Mouse (Mus musculus): ENCODE measurements around the gene Zfp46. TPM values are rescaled to one million over a fixed set of nuclear protein-coding genes. Genes with fewer than 3 reads are reported as not detected.

The Zfp46 gene
- total RNA-seq, 1 experiment from 2014 or later = 9.5 TPM

DNA sequence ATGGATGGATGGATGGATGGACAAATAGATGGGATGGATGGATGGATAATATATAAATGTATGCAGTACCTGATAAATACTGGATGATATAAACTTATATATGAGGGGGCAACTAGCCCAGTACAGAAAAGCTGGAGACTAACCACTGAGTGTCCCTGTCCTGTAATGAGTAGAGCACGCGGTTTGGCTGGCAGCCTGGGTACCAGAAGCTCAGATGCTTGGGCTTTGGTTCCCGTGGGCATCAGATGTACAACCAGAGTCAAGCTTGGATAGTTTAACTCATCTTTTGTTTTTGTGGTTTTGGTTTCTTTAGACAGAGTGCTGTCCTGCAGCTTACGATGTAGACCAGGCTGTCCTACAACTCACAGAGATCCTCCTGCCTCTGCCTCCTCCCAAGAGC, 20.9 kb upstream of the Zfp46 start:
- ATAC-seq (replicated peaks; ENCODE audit: low read depth, poor library complexity, severe bottlenecking) = no peak

DNA sequence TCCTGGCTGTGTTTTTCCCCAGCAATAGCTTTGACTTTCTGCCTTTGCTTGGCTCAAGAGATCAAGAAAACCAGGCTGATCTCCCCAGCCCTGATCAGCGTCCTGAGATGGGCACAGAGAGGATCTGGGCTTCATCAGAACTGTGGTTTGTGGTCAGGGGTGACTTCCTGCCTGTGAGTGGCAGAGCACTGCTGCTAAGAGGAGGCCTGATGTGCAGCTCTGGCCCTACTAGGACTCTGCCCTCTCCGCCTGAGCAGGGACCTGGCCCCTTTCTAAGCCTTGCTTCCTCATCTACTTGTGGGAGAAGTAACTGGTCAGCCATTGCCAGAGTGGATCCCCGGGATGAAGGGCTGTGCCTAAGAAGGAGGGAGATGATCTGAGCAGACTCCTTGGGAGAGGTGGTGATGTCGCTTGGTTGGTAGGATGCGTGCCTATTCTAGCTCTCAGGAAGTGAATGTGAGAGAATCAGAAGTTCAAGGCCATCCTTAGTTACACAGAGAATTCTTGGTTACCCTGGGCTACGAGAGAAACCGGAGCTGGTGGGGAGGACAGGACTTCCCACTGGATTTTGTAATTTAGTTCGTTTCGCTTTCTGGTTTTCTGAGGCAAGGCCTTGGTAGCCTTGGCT, 17.7 kb upstream of the Zfp46 start:
- ATAC-seq (replicated peaks; ENCODE audit: low read depth, poor library complexity, severe bottlenecking) = peak; percentile 99

DNA sequence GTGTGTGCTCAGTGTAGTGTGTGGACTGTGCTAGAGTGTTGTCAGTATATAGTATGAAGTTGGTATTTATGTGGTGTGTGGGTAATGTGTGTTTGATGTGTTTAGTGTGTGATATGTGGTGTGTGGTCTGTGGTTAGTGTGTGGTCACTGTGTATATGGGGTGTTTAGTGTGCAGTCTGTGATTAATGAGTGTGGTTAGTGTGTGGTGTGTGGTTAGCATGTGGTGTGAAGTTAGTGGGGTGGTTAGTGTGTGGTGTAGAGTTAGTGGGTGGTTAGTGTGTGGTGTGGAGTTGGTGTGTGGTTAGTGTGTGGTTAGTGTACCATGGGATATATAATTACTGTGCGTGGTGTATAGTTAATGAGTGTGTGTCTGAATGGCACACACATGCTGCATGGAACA, 15.6 kb upstream of the Zfp46 start:
- peak; percentile 30 for ATAC-seq (replicated peaks; ENCODE audit: low read depth, poor library complexity, severe bottlenecking)

DNA sequence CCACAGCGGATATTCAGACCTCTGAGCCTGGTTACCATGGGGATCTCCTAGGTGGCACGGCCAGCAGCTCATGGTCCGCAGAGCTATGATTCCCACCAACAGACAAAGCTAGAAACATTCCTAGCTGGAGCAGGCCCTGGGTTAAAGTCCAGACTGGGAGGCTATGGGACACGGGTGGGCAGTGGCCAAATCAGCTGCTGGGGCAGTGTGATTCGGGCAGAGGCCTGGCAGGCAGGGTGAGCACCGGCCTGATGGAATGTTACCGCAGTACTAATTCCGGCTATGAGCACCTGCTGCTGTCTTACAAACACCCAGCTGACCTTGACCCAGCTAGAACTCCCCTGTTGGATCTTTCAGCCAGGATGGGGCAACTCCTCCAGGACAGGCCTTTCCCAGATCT, 13.8 kb upstream of the Zfp46 start:
- no peak for ATAC-seq (replicated peaks; ENCODE audit: low read depth, poor library complexity, severe bottlenecking)

DNA sequence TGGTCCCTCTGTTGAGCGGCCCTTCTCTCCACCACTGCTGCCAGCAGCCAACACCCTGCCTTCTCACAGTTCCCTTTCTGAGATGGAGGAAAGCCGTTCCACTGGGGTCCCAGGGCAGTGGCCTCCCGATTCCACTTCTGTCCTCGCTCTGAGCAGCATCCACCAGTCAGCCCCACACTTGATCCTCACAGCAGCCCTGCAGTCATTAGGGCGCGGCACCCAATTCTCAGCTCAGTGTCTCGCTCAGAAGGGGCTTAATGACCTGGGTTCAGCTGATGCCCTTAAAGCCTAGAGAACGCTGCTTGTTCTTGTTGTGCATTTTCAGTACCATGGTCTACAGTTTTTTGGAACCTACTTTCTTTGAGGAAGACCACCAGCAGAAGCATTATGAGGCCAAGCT, 3.4 kb upstream of the Zfp46 start:
- ATAC-seq (replicated peaks; ENCODE audit: low read depth, poor library complexity, severe bottlenecking) = no peak

DNA sequence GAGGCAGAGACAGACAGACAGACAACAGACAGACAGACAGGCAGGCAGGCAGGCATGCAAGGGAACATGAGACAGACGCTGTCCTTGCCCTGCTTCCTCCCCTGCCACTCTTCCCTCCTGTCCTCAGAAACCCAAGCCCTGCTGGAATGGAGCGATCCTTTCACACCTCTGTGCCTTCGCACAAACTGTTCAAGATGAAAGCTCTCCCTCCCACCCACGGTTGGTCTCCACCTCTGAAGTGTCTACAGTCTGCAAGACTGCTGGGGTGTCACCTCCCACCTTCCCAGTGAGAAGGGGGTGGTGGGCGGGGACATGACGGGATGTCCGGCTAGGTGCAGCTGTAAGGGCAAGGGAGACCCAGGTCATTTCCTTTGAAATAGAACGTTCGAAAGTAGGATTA, 2.9 kb upstream of the Zfp46 start:
- ATAC-seq (replicated peaks; ENCODE audit: low read depth, poor library complexity, severe bottlenecking) = no peak

DNA sequence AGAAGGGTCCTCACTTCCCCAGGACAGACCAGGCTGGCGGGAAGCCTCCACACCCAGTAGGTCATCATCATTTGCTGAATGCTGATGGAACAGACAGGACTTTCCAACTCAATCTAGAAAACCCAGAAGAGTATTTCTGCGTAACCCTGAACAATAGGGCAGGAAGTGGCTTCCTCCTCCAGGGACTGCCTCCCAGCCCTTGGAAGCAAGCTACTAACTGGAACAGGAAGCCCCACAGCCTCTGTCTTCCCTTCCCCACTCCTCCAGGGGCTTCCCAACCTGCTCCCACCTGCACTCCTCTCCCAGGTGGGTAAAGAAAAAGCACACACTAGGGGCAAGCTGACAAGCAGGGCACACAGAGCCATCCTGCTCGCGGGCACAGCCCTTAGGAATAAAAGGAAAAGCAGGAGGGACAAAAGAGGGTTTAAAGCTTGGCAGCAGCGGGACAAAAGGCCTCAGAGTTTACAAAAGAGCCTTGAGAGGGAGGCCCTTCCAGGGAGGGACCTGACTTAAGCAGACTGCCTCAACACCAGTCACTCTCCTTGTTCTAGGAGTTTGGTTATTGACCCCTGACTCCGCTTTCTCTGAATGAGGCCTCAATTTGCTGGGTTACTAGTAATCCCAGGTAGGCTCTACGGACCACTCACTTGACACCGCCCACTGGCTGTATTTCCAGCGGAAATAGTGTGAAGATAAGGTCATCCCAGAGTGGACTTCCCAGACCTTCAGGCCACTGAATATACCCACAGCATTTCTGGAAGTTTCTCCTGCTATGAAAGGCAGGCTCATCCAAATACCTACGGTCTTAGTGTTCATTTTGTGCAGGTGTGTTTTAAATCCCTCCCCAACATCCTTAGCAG, 1.6 kb upstream of the Zfp46 start:
- ATAC-seq (replicated peaks; ENCODE audit: low read depth, poor library complexity, severe bottlenecking) = no peak

DNA sequence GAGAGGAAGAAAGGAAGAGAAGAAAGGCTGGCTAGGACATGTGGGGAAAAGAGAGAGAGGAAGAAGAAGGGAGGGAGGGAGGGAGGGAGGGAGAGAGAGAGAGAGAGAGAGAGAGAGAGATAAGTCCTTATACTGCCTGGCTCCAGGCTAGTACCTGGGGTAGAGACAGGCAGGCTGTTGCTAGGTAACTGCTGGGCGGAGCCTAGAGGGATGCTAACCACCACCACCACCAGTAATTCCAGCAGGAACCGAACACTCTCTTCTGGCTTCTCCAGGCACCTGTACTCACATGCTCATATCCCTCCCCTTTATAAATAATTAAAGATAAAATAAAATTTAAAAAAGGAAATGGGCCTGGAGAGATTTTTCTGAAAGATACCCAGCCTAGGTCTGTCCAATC, 700 bp upstream of the Zfp46 start:
- ATAC-seq (replicated peaks; ENCODE audit: low read depth, poor library complexity, severe bottlenecking) = no peak

DNA sequence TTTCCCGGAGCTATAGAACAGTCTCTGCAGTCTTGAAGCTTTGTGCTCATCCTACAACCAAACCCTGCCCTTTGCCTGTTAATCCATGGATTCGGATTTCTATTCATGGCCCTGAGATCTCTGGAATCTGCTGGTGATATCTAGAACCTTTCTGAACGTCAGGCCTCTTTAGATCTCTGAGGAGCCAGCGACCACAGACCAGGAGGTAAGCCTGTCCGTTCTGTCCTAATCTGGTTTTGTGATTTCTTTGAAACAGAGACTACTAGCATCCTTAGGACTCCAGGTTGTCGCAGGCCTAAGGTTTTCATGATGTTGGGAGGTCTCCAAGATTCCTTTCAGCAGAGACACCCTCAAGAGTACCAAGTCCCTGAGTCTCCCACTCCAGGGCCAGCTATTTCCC, 408 bp downstream of the Zfp46 start:
- ATAC-seq (replicated peaks; ENCODE audit: low read depth, poor library complexity, severe bottlenecking) = no peak

DNA sequence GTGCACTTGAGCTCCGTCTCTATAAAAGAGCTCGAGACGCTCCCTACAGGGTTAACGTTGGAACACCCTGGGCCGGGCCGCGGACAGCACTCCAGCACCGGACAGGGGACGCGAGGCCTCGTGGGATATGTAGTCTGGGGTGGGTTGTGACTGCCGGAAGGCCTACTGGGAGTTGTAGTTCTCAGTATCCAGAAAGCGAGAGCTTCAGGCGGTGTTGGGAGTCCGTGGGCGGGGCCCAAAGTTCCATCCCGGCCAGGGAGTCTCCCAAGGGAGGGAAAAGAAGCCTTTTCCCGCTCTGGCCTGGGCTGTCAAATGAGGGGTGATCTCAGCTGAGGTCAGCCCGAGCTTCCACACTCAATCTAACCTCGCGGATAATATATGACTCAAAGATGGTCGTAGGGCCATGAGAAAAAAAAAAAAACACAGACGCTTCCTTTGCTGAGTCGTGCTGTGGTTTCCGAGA, 896 bp downstream of the Zfp46 start:
- peak; percentile 90 for ATAC-seq (replicated peaks; ENCODE audit: low read depth, poor library complexity, severe bottlenecking)

DNA sequence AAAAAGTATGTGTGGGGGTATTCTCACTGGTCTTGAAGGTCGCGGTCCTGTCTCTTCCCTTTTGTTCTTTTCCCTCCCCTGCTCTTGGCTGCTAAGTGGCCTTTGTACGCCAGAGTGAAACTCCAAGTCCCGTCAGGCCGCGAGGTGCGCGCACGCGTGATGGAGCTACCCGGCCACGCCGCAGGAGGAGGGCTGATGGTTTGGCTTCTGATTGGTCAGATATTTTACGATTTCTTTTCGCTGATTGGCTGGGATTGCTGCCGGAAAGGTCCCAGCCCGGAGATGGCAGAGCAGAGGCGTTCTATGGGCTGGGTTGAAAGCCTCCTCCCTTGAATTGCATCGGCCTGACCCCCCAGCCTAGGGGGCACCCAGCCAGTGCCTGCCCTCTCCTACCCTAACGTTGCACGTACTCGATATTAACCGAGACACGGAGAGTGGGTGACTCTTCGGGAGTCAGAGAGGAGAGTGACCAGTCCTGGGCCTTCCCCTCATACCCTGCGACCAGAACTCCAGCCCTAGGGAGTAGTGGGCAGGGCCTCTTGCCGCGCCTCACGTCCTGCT, 1.4 kb downstream of the Zfp46 start:
- ATAC-seq (replicated peaks; ENCODE audit: low read depth, poor library complexity, severe bottlenecking) = peak; percentile 94

DNA sequence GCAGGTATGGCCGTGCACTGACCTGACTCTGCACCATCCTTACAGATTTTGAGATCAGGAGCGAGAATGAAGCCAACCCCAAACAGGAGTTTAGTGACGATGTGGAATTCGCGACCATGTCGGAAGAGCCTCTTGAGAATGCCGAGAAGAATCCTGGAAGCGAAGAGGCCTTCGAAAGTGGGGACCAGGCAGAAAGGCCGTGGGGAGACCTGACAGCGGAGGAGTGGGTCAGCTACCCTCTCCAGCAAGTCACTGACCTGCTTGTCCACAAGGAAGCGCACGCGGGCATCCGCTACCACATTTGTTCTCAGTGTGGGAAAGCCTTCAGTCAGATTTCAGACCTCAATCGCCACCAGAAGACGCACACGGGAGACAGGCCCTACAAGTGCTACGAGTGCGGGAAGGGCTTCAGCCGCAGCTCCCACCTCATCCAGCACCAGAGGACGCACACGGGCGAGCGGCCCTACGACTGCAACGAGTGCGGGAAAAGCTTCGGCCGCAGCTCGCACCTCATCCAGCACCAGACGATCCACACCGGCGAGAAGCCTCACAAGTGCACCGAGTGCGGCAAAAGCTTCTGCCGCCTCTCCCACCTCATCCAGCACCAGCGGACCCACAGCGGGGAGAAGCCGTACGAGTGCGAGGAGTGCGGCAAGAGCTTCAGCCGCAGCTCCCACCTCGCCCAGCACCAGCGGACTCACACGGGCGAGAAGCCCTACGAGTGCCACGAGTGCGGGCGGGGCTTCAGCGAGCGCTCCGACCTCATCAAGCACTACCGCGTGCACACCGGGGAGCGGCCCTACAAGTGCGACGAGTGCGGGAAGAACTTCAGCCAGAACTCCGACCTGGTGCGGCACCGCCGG, 5.7 kb downstream of the Zfp46 start:
- ATAC-seq (replicated peaks; ENCODE audit: low read depth, poor library complexity, severe bottlenecking) = no peak

DNA sequence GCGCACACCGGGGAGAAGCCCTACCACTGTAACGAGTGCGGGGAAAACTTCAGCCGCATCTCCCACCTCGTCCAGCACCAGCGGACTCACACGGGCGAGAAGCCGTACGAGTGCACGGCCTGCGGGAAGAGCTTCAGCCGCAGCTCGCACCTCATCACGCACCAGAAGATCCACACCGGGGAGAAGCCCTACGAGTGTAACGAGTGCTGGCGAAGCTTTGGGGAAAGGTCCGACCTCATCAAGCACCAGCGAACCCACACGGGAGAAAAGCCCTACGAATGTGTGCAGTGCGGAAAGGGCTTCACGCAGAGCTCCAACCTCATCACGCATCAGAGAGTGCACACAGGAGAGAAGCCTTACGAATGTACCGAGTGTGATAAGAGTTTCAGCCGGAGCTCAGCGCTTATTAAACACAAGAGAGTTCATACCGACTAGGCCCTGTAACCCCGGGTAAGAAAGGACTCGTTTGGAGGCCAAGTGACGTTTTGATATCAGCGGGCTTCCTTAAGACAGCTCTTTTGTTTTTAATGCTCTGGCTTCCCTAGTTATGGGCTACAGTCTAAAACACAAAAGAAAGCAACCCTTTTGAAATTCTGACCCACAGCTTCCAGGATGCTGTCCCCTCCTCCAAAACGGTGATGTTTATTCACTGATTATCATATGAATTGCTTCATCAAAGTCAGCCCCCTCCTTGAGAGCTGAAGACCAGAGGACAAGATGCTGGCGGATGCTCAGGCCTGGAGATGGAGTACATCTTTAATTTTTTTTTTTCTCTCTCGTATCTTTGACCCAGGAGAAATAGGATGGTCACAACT, 6.5 kb downstream of the Zfp46 start:
- no peak for ATAC-seq (replicated peaks; ENCODE audit: low read depth, poor library complexity, severe bottlenecking)

DNA sequence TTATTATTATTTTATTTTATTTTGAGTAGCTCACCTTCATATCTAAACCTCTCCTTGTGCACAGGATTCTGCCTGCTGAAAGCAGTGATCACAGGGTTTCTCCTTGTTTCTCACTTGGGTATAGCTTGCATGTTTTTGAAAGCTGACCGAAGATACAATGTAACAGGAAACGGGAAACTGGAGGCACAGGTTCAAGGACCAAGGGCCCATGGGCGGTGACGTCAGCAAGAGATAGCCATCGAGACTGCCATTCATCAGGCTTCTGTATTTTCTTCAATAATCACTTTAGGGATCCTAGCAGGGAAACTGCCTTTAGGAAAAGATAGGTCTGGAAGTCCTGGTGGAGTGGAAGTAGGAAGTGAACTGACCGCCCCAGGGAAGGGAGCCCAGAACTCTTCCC, 7.2 kb downstream of the Zfp46 start:
- no peak for ATAC-seq (replicated peaks; ENCODE audit: low read depth, poor library complexity, severe bottlenecking)

DNA sequence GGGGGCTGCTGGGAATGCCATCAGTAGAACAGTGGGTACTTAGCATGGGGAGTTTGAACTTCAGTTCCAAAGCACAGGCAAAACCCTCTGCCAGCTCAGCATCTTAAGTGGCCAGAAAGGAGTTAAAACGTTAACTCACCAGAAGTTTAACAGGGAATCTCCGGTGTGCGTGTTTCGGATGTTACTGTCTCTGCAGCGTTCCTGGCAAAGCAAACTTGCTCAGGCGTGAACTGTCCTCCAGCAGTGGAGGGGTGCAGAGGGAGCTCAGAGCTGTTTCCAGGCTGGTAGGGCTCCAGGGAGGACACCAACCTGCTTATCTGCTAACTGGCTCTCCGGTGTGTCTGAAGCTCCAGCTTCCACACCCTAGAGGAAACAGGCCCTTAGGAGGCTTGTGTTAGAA, 11.5 kb downstream of the Zfp46 start:
- ATAC-seq (replicated peaks; ENCODE audit: low read depth, poor library complexity, severe bottlenecking) = no peak

DNA sequence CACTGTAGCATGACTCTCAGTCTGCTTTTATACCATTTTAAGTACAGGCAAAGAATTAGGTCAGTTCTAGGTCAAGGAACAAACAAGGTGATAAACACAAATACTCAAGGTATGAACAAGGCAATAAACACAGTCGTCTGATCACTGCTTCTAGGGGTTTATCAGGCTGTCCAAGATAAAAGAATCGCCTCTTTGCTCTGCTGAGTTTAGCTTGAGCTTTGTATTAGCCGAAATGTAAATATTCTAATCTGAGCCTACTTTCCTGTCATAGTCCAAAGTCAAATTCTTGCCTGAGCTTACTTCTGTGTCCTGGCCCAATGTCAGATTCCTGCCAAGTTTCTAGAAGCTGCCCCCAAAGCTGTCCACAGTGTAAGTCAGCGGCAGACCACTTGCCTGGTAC, 18.0 kb downstream of the Zfp46 start:
- ATAC-seq (replicated peaks; ENCODE audit: low read depth, poor library complexity, severe bottlenecking) = no peak

DNA sequence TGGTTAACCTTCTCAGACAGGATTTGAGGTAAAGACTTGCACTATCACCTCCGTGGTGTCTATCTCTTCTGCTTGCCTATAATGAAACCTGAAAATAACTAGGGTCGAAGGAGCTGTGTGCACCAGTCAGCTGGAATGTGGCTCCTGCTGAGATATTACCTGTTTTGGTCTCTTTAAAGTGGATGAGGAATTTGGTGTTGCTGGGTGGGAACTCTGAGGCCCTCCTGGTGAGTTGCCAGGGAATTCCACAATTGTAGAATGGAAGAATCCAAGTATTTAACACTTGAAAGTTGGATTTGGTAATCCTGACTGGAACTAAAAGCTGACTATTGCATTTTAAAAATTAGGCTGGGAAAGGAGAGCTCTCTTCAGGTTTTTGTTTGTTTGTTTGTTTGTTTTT, 19.7 kb downstream of the Zfp46 start:
- no peak for ATAC-seq (replicated peaks; ENCODE audit: low read depth, poor library complexity, severe bottlenecking)

DNA sequence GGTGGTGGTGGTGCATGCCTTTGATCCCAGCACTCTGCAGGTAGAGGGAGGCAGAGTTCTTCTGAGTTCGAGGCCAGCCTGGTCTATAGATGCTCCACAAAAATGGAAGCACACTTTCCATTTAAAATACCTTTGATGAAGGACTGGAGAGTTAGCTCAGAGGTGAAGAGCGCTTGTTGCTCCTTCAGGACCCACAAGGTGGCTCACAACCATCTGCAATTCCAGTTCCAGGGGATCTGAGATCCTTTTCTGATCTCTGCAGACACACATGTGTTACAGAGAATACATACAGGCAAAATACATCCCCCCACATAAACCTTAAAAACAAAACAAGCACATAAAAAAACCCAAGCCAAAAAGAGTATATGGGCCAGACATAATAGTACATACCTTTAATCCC, 23.9 kb downstream of the Zfp46 start:
- ATAC-seq (replicated peaks; ENCODE audit: low read depth, poor library complexity, severe bottlenecking) = no peak

DNA sequence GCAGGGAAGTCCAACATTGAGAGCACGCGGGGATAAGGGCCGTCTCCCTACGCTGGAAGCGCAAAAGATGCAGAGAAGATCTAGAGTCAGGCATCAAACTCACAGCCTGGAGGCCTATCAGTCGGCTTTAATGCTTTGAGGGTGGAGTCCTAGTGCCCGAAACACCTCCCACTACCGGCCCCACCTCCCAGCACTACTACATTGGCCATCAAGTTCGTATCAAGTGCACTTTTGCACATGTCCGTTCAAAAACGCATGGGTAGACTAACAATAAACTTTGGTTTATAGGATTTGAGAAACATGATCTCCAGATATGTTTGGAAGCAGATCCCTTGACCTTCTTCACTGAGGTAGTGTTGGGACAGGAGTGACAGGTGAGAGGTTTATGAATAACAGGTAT, 25.3 kb downstream of the Zfp46 start:
- ATAC-seq (replicated peaks; ENCODE audit: low read depth, poor library complexity, severe bottlenecking) = peak; percentile 62

Measured in common myeloid progenitor, adult 5-6 weeks (primary cell).